Mouse (Mus musculus) limb, embryonic 13.5 days (tissue): ENCODE measurements around the gene Gm4969. TPM values are rescaled to one million over a fixed set of nuclear protein-coding genes. Genes with fewer than 3 reads are reported as not detected.

Experiments
- ATAC-seq: fragments of 200-750 bp; cut with Nextera tagmentation; 2 replicates; pipeline ENCODE4 v1.8.0; 2017; ENCODE audit warnings: low read depth, moderate number of reproducible peaks, moderate TSS enrichment; ENCODE audit not compliant: low FRiP score
- H3K27ac ChIP-seq: fragments of 300-500 bp; sonication (generic); 2 replicates; pipeline ENCODE4 v1.5.1; 2015; ENCODE audit warnings: inconsistent platforms, mild to moderate bottlenecking, moderate library complexity
- H3K27me3 ChIP-seq: fragments of 300-500 bp; sonication (generic); 2 replicates; pipeline ENCODE4 v1.6.1; 2015; ENCODE audit warnings: mild to moderate bottlenecking, inconsistent platforms
- H3K36me3 ChIP-seq: fragments of 300-500 bp; sonication (generic); 2 replicates; pipeline ENCODE4 v1.6.1; 2015; ENCODE audit warnings: inconsistent platforms, mild to moderate bottlenecking, moderate library complexity
- H3K4me1 ChIP-seq: fragments of 300-500 bp; sonication (generic); 2 replicates; pipeline ENCODE4 v1.6.1; 2015; ENCODE audit warnings: inconsistent platforms
- H3K4me2 ChIP-seq: fragments of 300-500 bp; sonication (generic); replicated peaks from 2 replicates; pipeline ENCODE4 v1.6.1; 2015; ENCODE audit warnings: inconsistent platforms, mild to moderate bottlenecking, moderate library complexity
- H3K4me3 ChIP-seq: fragments of 300-500 bp; sonication (generic); 2 replicates; pipeline ENCODE4 v1.5.1; 2015; ENCODE audit warnings: moderate library complexity, mild to moderate bottlenecking, inconsistent platforms
- H3K9ac ChIP-seq: fragments of 300-500 bp; sonication (generic); 2 replicates; pipeline ENCODE4 v1.6.1; 2015; ENCODE audit warnings: mild to moderate bottlenecking, inconsistent platforms
- H3K9me3 ChIP-seq: fragments of 300-500 bp; sonication (generic); 2 replicates; pipeline ENCODE4 v1.6.1; 2016; ENCODE audit warnings: inconsistent platforms
- WGBS: fragments of 180-500 bp; shearing (Covaris S2); methylation state at CpG from one replicate; pipeline ENCODE4 v1.1.7; 2015; 5-methylcytosine and 5-hydroxymethylcytosine counted together
- microRNA-seq: library from miRNA; unstranded; fragments of <30 nt; microRNA quantifications from one replicate; pipeline ENCODE4, GENCODE M21; 2016
- polyA plus RNA-seq: library from polyadenylated mRNA; unstranded; fragments of >200 nt; fragmentation: Nextera tagmentation; extraction: Ambion mirVana; gene quantifications from 2 replicates; pipeline ENCODE4 v1.2.1, GENCODE M21; 2015

Gene Gm4969
- polyA plus RNA-seq, 1 experiment from 2014 or later = 4.3 TPM

DNA sequence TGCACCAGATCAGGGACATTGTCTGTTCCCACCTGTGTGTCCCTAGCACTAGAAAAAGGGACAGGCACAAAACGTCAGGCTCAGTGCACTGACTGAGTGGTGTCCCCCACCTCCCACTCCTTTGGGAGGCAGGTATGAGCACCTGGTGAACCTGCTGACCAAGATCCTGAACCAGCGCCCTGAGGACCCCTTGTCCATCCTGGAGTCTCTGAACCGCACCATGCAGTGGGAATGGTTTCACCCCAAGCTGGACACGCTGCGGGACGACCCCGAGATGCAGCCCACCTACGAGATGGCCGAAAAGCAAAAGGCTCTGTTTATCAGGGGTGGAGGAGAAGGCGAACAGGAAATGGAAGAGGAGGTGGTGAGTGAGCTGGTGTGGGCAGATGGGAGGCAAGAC, 60.8 kb downstream of the Gm4969 start:
- H3K4me2 ChIP-seq = no peak overlapping the region
- WGBS = 90% methylated on average over 10 of the region's 10 CpGs
- no peaks in the 10 kb centered on the region for H3K9me3 ChIP-seq
- peaks cover 11% of the 10 kb centered on the region for H3K4me1 ChIP-seq
- H3K27ac ChIP-seq = no peak overlapping the region
- no peak overlapping the region for H3K4me3 ChIP-seq
- ATAC-seq = no peak
- no peaks in the 10 kb centered on the region for H3K27me3 ChIP-seq
- H3K36me3 ChIP-seq = peaks cover 31% of the 10 kb centered on the region
- no peak overlapping the region for H3K9ac ChIP-seq

GRCm38 (mm10) chr7:19055108-19055507, 63.1 kb downstream of the Gm4969 start:
- no peak overlapping the region for H3K27ac ChIP-seq
- H3K4me2 ChIP-seq = no peak overlapping the region
- H3K36me3 ChIP-seq = peaks cover 53% of the 10 kb centered on the region
- no peak overlapping the region for H3K4me3 ChIP-seq
- ATAC-seq = no peak
- peaks cover 11% of the 10 kb centered on the region for H3K4me1 ChIP-seq
- H3K27me3 ChIP-seq = no peaks in the 10 kb centered on the region
- no peak overlapping the region for H3K9ac ChIP-seq
- WGBS = 87% methylated on average over 8 of the region's 8 CpGs
- no peaks in the 10 kb centered on the region for H3K9me3 ChIP-seq

DNA sequence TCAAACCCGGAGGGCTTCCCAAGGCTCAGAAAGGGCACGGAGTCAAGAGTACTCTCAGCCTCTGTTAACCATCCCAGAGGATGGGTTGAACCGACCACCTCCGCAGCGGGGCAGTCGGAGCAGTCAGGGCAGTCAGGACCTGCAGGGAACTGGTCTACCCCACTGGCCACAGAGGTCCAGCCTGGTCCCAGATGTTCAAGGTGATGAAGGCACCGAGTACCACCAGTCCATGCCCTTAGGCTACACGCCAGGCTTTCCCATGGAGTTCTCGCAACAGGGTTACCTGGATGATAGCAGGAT, 63.4 kb downstream of the Gm4969 start:
- WGBS = 65% methylated on average over 9 of the region's 9 CpGs
- peaks cover 57% of the 10 kb centered on the region for H3K36me3 ChIP-seq
- H3K4me2 ChIP-seq = peak overlapping the region; percentile 53
- no peaks in the 10 kb centered on the region for H3K9me3 ChIP-seq
- no peaks in the 10 kb centered on the region for H3K27me3 ChIP-seq
- peak; percentile 22; the same call in 1 of the 2 replicates for ATAC-seq
- H3K27ac ChIP-seq = no peak overlapping the region
- no peak overlapping the region for H3K9ac ChIP-seq
- H3K4me1 ChIP-seq = peaks cover 11% of the 10 kb centered on the region
- H3K4me3 ChIP-seq = peak overlapping the region; percentile 7; the same call in 1 of the 2 replicates

DNA sequence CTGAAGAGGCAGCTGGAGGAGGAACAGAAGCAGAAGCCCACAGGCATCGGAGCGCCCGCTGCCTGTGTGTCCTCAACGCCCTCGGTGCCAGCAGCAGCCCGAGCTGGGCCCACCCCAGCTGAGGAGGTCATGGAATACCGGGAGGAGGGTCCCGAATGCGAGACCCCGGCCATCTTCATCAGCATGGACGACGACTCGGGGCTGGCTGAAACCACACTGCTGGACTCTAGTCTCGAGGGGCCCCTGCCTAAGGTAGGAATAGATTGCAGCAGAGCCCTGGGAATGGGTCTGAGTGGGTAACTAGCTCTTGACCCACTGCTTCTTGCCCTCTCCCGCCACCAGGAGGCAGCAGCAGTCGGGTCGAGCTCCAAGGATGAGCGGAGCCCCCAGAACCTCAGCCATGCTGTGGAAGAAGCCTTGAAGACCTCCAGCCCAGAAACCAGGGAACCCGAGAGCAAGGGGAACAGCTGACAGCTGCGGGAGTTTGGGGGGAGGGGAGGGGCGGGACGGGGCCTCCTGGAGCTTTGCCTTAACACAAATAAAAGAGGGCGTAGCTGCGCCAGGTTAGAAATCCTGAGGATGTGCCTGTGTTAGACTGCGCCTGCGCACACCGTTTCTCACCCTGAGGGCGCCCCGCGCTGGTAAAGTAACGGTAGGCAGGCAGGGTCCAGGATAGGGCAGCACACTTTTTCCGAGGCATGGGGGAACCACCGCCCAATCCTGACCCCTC, 64.0 kb downstream of the Gm4969 start, which contains the start of gene Rsph6a:
Rsph6a (plus strand) TSS at position 644 of the 730 bp plus-strand sequence.
- Histone ChIP-seq H3K9me3 (no peaks in the 10 kb centered on the region), H3K4me3 (peak within 1 kb of the TSS; percentile 7), H3K9ac (peak within 1 kb of the TSS; percentile 43; the same call in 1 of the 2 replicates), H3K4me1 (peaks cover 11% of the 10 kb centered on the region), H3K36me3 (peaks cover 62% of the 10 kb centered on the region), H3K4me2 (peak within 1 kb of the TSS; percentile 53), H3K27ac (no peak within 1 kb of the TSS; the same call in 1 of the 2 replicates), H3K27me3 (no peaks in the 10 kb centered on the region)
- WGBS = 28% methylated on average over 33 of the region's 33 CpGs
- ATAC-seq = peak; percentile 37

DNA sequence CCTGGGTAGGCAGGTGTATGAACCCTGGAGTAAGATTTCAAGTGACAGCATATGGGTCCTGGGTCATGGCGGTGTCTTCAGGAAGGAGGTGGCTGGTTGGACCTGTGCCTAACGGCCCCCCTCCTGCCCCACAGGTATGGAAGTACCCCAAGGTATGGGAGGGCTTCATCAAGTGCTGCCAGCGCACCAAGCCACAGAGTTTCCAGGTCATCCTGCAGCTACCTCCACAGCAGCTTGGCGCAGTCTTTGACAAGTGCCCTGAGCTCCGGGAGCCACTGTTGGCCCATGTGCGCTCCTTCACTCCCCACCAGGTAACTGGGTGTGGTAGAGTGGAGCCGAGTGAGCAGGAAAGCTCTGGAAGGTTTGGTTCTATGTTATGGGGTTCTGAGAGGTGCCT, 65.0 kb downstream of the Gm4969 start:
- peaks cover 11% of the 10 kb centered on the region for H3K4me1 ChIP-seq
- H3K4me3 ChIP-seq = no peak overlapping the region
- H3K9me3 ChIP-seq = no peaks in the 10 kb centered on the region
- no peak for ATAC-seq
- no peak overlapping the region for H3K9ac ChIP-seq
- no peaks in the 10 kb centered on the region for H3K27me3 ChIP-seq
- 93% methylated on average over 7 of the region's 7 CpGs for WGBS
- H3K36me3 ChIP-seq = peaks cover 73% of the 10 kb centered on the region
- H3K27ac ChIP-seq = no peak overlapping the region
- no peak overlapping the region for H3K4me2 ChIP-seq

- Histone ChIP-seq H3K27me3 (no peaks in the 10 kb centered on the region), H3K4me2 (no peak overlapping the region), H3K36me3 (peaks cover 79% of the 10 kb centered on the region), H3K9ac (no peak overlapping the region), H3K9me3 (no peaks in the 10 kb centered on the region), H3K4me1 (peaks cover 11% of the 10 kb centered on the region), H3K27ac (no peak overlapping the region), H3K4me3 (no peak overlapping the region)
- WGBS = 88% methylated on average over 15 of the region's 15 CpGs
- no peak for ATAC-seq
Observed at GRCm38 (mm10) chr7:19052345-19053135, 65.6 kb downstream of the Gm4969 start.

GRCm38 (mm10) chr7:19051161-19051560, 67.0 kb downstream of the Gm4969 start:
- Histone ChIP-seq H3K27ac (no peak overlapping the region), H3K4me2 (no peak overlapping the region), H3K4me3 (no peak overlapping the region), H3K36me3 (peaks cover 88% of the 10 kb centered on the region), H3K9ac (no peak overlapping the region), H3K4me1 (peaks cover 11% of the 10 kb centered on the region), H3K27me3 (no peaks in the 10 kb centered on the region), H3K9me3 (no peaks in the 10 kb centered on the region)
- no peak for ATAC-seq
- 72% methylated on average over 4 of the region's 4 CpGs for WGBS

DNA sequence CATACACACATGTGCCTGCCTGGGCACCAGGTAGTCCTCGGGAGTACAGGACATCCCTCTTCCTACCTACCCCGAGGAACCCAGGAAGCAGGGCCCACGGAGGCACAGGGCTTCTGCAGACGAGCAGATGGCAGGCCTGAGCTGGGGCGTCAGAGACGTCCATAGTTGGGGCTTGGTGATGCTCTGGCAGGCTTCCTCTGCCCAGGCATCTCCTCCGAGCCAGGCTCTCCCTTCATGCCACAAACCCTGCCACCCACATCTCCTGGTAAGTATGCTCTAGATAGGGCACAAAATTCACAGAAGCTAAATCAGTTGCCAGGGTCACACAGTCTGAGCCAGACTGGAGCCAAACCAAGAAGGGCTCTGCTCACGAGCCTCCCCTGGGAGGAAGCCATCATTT, 68.0 kb downstream of the Gm4969 start:
- Histone ChIP-seq H3K27me3 (no peaks in the 10 kb centered on the region), H3K4me2 (no peak overlapping the region), H3K4me3 (no peak overlapping the region), H3K36me3 (peaks cover 94% of the 10 kb centered on the region), H3K9ac (no peak overlapping the region), H3K9me3 (no peaks in the 10 kb centered on the region), H3K27ac (no peak overlapping the region), H3K4me1 (peaks cover 11% of the 10 kb centered on the region)
- WGBS = 81% methylated on average over 8 of the region's 8 CpGs
- ATAC-seq = no peak

DNA sequence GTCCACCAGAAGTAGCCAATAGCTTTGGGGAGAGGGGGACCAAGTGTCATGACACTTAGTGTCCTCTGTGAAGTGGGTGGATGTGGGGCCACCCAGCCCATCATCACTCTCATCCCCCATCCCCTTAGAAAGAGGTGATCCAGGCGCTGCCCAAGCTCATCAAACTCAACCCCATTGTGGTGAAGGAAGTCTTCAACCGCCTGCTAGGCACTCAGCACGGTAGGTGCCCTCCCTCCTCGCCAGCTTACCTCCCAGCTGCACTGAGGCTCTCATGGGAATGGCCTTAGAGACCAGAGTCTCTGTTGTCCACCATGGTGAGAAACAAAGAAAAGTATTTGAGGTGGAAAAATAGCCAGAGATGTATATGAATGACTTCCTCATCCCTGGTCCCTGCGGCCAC, 68.9 kb downstream of the Gm4969 start:
- ATAC-seq = no peak
- no peaks in the 10 kb centered on the region for H3K9me3 ChIP-seq
- 93% methylated on average over 5 of the region's 5 CpGs for WGBS

More for the DNA sequence above, 68.9 kb downstream of the Gm4969 start:
- Histone ChIP-seq H3K4me2 (no peak overlapping the region), H3K36me3 (peaks cover 99% of the 10 kb centered on the region), H3K9ac (no peak overlapping the region), H3K4me1 (peaks cover 5% of the 10 kb centered on the region), H3K27me3 (no peaks in the 10 kb centered on the region), H3K27ac (no peak overlapping the region), H3K4me3 (no peak overlapping the region)

Small RNA genes within 50 kb of the gene (microRNA-seq; reads per million reads assigned to microRNA genes)
- 0.52 reads per million for gene Mir3100

Other genes with a start within 250 kb of the Gm4969 start
- 0.74 and 1.0 TPM in 2 replicates for gene Pglyrp1, start 247.0 kb downstream of the Gm4969 start, polyA plus RNA-seq
- 32.8 and 34.6 TPM in 2 replicates for gene Ccdc61, start 208.0 kb downstream of the Gm4969 start, polyA plus RNA-seq
- 0.33 and 0.41 TPM in 2 replicates for gene Nova2, start 192.5 kb downstream of the Gm4969 start, polyA plus RNA-seq
- gene Nanos2, start 131.0 kb downstream of the Gm4969 start, polyA plus RNA-seq = not detected in 2 replicates
- 5.2 and 6.3 TPM in 2 replicates for gene Mypop, start 127.1 kb downstream of the Gm4969 start, polyA plus RNA-seq
- 26.3 and 26.9 TPM in 2 replicates for gene Irf2bp1, start 114.3 kb downstream of the Gm4969 start, polyA plus RNA-seq
- 3.5 and 4.1 TPM in 2 replicates for gene Foxa3, start 94.8 kb downstream of the Gm4969 start, polyA plus RNA-seq
- gene Sympk, start 94.0 kb downstream of the Gm4969 start, polyA plus RNA-seq = 33.6 and 37.8 TPM in 2 replicates
- not detected in 2 replicates for gene Rsph6a, start 63.7 kb downstream of the Gm4969 start, polyA plus RNA-seq
- gene Dmwd, start 42.1 kb downstream of the Gm4969 start, polyA plus RNA-seq = 16.8 and 17.4 TPM in 2 replicates
- 22.6 and 23.1 TPM in 2 replicates for gene Dmpk, start 34.5 kb downstream of the Gm4969 start, polyA plus RNA-seq
- gene Six5, start 23.8 kb downstream of the Gm4969 start, polyA plus RNA-seq = 13.4 and 13.9 TPM in 2 replicates
- gene Fbxo46, start 1.5 kb upstream of the Gm4969 start, polyA plus RNA-seq = 16.8 and 19.1 TPM in 2 replicates
- 17.1 and 18.1 TPM in 2 replicates for gene Qpctl, start 30.9 kb upstream of the Gm4969 start, polyA plus RNA-seq
- gene Snrpd2, start 31.4 kb upstream of the Gm4969 start, polyA plus RNA-seq = 146 and 149 TPM in 2 replicates
- gene Gipr, start 47.8 kb upstream of the Gm4969 start, polyA plus RNA-seq = 0.29 and 0.41 TPM in 2 replicates
- gene Eml2, start 58.1 kb upstream of the Gm4969 start, polyA plus RNA-seq = 5.2 and 5.5 TPM in 2 replicates
- 4.6 and 6.2 TPM in 2 replicates for gene Gpr4, start 94.2 kb upstream of the Gm4969 start, polyA plus RNA-seq
- 35.2 and 35.7 TPM in 2 replicates for gene Opa3, start 110.0 kb upstream of the Gm4969 start, polyA plus RNA-seq
- 68.9 and 69.0 TPM in 2 replicates for gene Vasp, start 153.4 kb upstream of the Gm4969 start, polyA plus RNA-seq
- gene Ppm1n, start 161.7 kb upstream of the Gm4969 start, polyA plus RNA-seq = not detected in 2 replicates
- gene Rtn2, start 164.3 kb upstream of the Gm4969 start, polyA plus RNA-seq = 20.2 and 20.9 TPM in 2 replicates
- gene Fosb, start 191.7 kb upstream of the Gm4969 start, polyA plus RNA-seq = 0.23 and 0.27 TPM in 2 replicates
- 89.1 and 96.4 TPM in 2 replicates for gene Ercc1, start 226.4 kb upstream of the Gm4969 start, polyA plus RNA-seq
- 29.9 and 31.8 TPM in 2 replicates for gene Cd3eap, start 241.1 kb upstream of the Gm4969 start, polyA plus RNA-seq
- gene Ppp1r13l, start 241.4 kb upstream of the Gm4969 start, polyA plus RNA-seq = 9.0 and 9.6 TPM in 2 replicates